Mouse (Mus musculus): Measurements from ENCODE around the gene Cacna1a.

DNA sequence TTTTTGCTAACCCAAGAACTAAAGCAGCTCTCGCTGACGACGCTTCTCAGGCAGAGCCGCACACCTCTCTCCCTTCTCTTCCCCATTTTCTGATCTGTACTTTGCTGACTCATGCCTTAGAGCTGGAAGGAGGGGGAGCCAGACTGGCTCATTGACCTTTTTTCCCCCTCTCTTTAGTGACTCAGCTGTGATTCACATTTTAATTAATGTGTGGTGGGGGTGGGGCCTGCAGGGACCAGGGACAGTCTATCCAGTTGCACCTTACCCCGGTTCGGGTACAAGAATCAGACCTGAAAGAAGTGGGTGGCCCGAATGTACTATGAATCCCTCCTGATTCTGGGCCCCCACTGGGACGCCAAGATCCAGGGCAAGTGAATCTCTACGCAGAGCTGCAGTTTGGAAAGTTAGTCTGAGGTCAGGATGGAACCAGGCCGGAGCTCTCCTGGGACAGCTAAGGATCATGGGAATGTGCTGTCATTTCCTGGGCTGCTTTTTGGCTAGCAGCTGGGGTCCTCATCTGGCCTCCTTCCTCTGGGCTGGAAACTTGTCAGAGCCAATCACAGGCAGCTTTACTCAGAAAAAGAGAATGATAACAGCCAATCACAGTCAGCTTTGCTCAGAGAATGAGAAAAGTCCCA is 113.5 kb downstream of the Cacna1a start:
- no peak for TF ChIP-seq CTCF (IDR thresholded peaks at IDR 0.05; ENCODE audit: control insufficient read depth, insufficient read depth, low read length)
- TF ChIP-seq POLR2A (IDR thresholded peaks at IDR 0.05; ENCODE audit: borderline replicate concordance, control insufficient read depth, low read depth, low read length): no peak
